Mouse (Mus musculus) forebrain, embryonic 12.5 days (tissue): ENCODE measurements around the gene Carmil3. TPM values are rescaled to one million over a fixed set of nuclear protein-coding genes. Genes with fewer than 3 reads are reported as not detected.
A peak's percentile ranks its signal among the peaks of the same experiment; 100 is the strongest.

Source experiments
- ATAC-seq: fragments of 200-750 bp; cut with Nextera tagmentation; 2 replicates; pipeline ENCODE4 v1.8.0; 2017; ENCODE audit warnings: moderate TSS enrichment; ENCODE audit not compliant: low FRiP score
- H3K27ac ChIP-seq: fragments of 300-500 bp; sonication (generic); 2 replicates; pipeline ENCODE4 v1.5.1; 2016; ENCODE audit warnings: mild to moderate bottlenecking
- H3K27me3 ChIP-seq: fragments of 300-500 bp; sonication (generic); 2 replicates; pipeline ENCODE4 v1.6.1; 2016; ENCODE audit warnings: mild to moderate bottlenecking
- H3K36me3 ChIP-seq: fragments of 300-500 bp; sonication (generic); replicated peaks from 2 replicates; pipeline ENCODE4 v1.6.1; 2016; ENCODE audit warnings: mild to moderate bottlenecking
- H3K4me1 ChIP-seq: fragments of 300-500 bp; sonication (generic); 2 replicates; pipeline ENCODE4 v1.6.1; 2016
- H3K4me2 ChIP-seq: fragments of 300-500 bp; sonication (generic); 2 replicates; pipeline ENCODE4 v1.6.1; 2016; ENCODE audit warnings: mild to moderate bottlenecking, moderate library complexity
- H3K4me3 ChIP-seq: fragments of 300-500 bp; sonication (generic); replicated peaks from 2 replicates; pipeline ENCODE4 v1.5.1; 2016; ENCODE audit warnings: mild to moderate bottlenecking
- H3K9ac ChIP-seq: fragments of 300-500 bp; sonication (generic); 2 replicates; pipeline ENCODE4 v1.6.1; 2016; ENCODE audit warnings: mild to moderate bottlenecking
- H3K9me3 ChIP-seq: fragments of 300-500 bp; sonication (generic); 2 replicates; pipeline ENCODE4 v1.6.1; 2016
- WGBS: fragments of 180-500 bp; shearing (Covaris S2); methylation state at CpG from one replicate; pipeline ENCODE4 v1.1.7; 2016; 5-methylcytosine and 5-hydroxymethylcytosine counted together
- polyA plus RNA-seq: library from polyadenylated mRNA; unstranded; fragments of >200 nt; fragmentation: Nextera tagmentation; extraction: Ambion mirVana; gene quantifications from 2 replicates; pipeline ENCODE4 v1.2.1, GENCODE M21; 2016

Gene Carmil3
- polyA plus RNA-seq, 1 experiment from 2014 or later, result 17.8 TPM

DNA sequence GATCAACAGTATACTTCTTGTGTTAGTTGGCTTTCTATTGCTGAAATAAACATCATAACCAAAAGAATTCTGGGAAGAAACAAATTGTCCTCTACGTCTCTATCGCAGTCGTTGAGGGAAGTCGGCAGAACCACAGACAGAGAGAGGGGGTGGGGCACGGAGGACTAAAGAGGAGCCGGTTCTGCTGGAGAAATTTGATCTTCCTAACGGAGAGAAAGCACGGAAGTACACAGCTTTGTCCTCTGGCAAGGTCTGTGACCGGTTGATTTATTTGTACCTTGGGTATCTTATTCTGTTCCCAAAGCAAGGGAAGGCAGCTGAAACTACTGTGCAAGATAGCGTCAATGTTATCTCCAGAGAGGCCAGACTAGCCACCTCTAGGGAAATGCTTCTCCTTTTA is 19.6 kb upstream of the Carmil3 start:
- no peak for ATAC-seq
- Histone ChIP-seq H3K9me3 (no peaks in the 10 kb centered on the region), H3K4me3 (no peak overlapping the region), H3K36me3 (no peaks in the 10 kb centered on the region), H3K4me2 (no peak overlapping the region), H3K27me3 (0 out of 2 replicates have a peak, but pooled peaks cover 11% of the 10 kb centered on the region), H3K9ac (no peak overlapping the region; the same call in 1 of the 2 replicates), H3K4me1 (0 out of 2 replicates have a peak, but pooled peaks cover 2% of the 10 kb centered on the region), H3K27ac (no peak overlapping the region)
- WGBS, result 19% methylated on average over 10 of the region's 10 CpGs

DNA sequence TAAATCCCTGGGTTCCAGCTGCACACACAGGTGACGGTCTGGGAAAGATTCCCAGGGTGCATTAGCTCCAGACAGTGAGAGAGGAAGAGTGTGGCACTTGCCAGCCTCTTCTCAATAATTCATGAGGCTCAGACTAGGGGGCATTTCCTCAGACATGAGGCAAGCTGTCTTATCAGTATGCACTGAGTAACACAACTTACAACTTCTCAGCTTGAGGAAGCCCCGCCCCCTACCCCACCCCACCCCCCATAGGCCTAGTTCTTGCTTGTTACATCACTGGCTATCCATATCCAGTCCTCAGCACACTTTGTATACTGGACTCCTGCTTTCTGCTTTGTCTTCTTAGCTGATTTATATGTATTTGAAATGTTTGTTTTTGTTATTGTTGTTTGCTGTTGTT is 14.8 kb upstream of the Carmil3 start:
- Histone ChIP-seq H3K27ac (no peak overlapping the region), H3K27me3 (no peaks in the 10 kb centered on the region), H3K4me2 (no peak overlapping the region), H3K4me1 (peaks cover 9% of the 10 kb centered on the region; the same call in 1 of the 2 replicates), H3K9ac (no peak overlapping the region), H3K9me3 (no peaks in the 10 kb centered on the region), H3K36me3 (no peaks in the 10 kb centered on the region), H3K4me3 (no peak overlapping the region)
- WGBS, result 67% methylated on average over 2 of the region's 2 CpGs
- ATAC-seq, result no peak

DNA sequence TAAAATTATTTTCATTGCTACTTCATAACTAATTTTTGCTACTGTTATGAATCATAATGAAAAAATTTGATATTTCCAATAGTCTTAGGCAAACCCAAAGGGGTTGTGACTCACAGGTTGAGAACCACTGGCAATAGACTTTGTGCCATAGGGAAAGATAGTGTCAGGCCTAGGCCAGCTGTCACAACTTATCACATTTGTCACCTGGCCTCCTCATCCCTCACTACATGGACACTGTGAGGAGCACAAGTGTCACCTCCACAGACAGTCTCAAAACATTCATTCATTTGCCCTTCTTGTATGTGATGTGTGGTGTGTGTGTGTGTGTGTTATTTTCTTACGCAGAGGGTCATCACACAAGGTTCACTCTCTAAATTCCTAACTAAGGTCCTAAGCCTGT is 13.0 kb upstream of the Carmil3 start:
- 100% methylated on average over 1 of the region's 1 CpGs for WGBS
- Histone ChIP-seq H3K9me3 (no peaks in the 10 kb centered on the region), H3K36me3 (0 out of 2 replicates have a peak, but pooled peaks cover 4% of the 10 kb centered on the region)

DNA sequence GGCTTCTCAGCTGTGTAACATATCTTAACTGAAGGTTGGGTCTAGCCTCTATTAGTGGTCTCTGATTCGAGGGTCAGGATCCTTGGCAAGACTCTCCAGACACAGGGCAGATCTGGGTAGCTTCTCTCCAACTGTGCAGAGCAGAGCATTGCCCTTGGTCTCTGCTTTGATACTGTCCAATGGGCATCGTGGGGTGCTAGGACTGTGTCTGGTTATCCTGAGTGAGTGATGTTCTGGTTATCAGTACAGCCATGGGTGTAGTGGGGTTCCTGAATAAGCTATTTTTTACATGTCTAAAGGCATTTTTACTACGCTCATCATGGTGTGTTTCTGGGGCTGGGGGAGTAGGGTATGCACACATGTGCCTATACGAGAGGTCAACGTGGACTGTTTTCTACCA is 12.6 kb upstream of the Carmil3 start:
- H3K27ac ChIP-seq, result no peak overlapping the region

More for the DNA sequence above, 13.0 kb upstream of the Carmil3 start:
- peaks cover 6% of the 10 kb centered on the region; the same call in 1 of the 2 replicates for H3K4me1 ChIP-seq
- no peak overlapping the region for H3K27ac ChIP-seq
- no peak for ATAC-seq
- no peaks in the 10 kb centered on the region for H3K27me3 ChIP-seq
- H3K4me3 ChIP-seq, result no peak overlapping the region
- H3K9ac ChIP-seq, result no peak overlapping the region
- H3K4me2 ChIP-seq, result no peak overlapping the region

DNA sequence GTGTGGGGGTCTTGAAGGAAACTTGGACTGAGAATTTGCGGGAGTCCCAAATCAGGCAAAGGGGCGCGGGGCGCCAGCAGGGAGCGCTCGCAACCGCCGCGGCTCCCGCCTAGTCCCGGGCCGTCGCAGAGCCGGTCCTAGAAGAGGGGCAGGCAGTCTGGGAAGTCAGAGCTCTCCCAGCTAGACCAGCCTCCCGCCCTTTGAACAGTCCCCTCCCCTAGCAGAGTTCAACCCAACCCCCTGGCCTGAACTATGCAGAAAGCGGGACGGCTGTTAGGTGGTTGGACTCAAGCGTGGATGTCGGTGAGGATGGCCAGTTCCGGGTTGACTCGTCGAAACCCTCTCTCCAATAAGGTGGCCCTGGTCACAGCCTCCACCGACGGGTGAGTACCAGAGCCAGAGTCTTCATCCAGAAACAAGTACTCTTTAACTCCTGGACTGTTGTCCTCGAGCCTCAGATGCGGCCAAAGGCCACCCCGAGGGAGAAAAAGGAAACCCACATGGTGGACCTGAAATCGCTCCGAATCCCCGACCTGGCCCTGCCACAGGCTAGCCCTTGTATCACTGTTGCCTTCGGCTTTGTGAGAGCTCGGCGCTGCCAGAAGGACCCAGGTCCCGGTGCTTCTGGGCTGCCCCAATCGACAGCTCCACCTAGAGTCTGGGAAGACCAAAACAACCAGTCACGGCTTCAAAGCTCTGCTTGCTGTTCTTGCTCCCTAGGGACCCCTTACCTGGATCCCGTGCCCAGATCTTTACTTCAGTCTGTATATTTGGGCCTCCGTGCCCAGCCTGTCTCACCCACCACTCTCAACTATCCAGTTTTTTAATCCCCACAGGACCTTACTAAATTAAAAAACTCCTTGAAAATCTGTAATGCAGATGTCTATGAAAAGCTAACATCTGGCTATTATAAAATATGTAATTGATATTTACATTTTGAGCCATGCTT is 11.5 kb upstream of the Carmil3 start, which contains the start of gene Dhrs4:
Gene Dhrs4 (plus strand): TSS at position 108 of the 949 bp plus-strand sequence.
- Histone ChIP-seq H3K4me2 (peak within 1 kb of the TSS; percentile 67), H3K27me3 (no peaks in the 10 kb centered on the region), H3K4me3 (peak within 1 kb of the TSS; percentile 56), H3K36me3 (0 out of 2 replicates have a peak, but pooled peaks cover 4% of the 10 kb centered on the region), H3K9ac (peak within 1 kb of the TSS; percentile 69), H3K9me3 (no peaks in the 10 kb centered on the region), H3K27ac (peak within 1 kb of the TSS; percentile 73), H3K4me1 (peaks cover 6% of the 10 kb centered on the region; the same call in 1 of the 2 replicates)
- ATAC-seq, result peak; percentile 96
- WGBS, result 2% methylated on average over 38 of the region's 38 CpGs

More for the DNA sequence above, 12.6 kb upstream of the Carmil3 start:
- ATAC-seq, result no peak
- 90% methylated on average over 5 of the region's 5 CpGs for WGBS
- 0 out of 2 replicates have a peak, but pooled peaks cover 4% of the 10 kb centered on the region for H3K36me3 ChIP-seq
- no peaks in the 10 kb centered on the region for H3K27me3 ChIP-seq
- H3K4me1 ChIP-seq, result peaks cover 6% of the 10 kb centered on the region; the same call in 1 of the 2 replicates
- H3K9ac ChIP-seq, result no peak overlapping the region
- no peaks in the 10 kb centered on the region for H3K9me3 ChIP-seq
- H3K4me3 ChIP-seq, result no peak overlapping the region
- peak overlapping the region; percentile 67; the same call in 1 of the 2 replicates for H3K4me2 ChIP-seq

DNA sequence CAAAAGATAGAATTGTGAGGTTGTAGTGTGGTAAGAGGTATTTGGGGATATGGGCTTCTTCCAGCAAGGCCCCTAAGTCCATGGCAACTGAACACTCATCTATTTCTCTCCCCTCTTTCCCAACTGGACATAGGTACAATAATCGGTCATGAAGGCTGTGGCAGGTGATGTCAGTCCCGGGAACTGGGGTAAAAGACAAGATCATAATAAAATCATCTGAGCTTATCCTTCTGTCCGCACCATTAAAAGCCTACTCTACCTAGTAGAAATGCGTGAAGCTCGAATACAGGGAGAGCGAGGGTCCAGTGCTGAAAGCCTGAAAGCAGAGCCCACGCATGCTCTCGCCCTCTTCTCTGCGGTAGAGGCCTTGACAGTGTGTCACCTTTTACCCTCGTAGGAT is 10.8 kb upstream of the Carmil3 start:
- 0 out of 2 replicates have a peak, but pooled peaks cover 4% of the 10 kb centered on the region for H3K36me3 ChIP-seq
- H3K9me3 ChIP-seq, result no peaks in the 10 kb centered on the region
- ATAC-seq, result no peak
- no peak overlapping the region for H3K4me3 ChIP-seq
- peaks cover 6% of the 10 kb centered on the region; the same call in 1 of the 2 replicates for H3K4me1 ChIP-seq
- no peak overlapping the region for H3K27ac ChIP-seq
- H3K27me3 ChIP-seq, result no peaks in the 10 kb centered on the region
- 93% methylated on average over 10 of the region's 10 CpGs for WGBS
- H3K9ac ChIP-seq, result peak overlapping the region; percentile 17; the same call in 1 of the 2 replicates
- peak overlapping the region; percentile 67; the same call in 1 of the 2 replicates for H3K4me2 ChIP-seq

DNA sequence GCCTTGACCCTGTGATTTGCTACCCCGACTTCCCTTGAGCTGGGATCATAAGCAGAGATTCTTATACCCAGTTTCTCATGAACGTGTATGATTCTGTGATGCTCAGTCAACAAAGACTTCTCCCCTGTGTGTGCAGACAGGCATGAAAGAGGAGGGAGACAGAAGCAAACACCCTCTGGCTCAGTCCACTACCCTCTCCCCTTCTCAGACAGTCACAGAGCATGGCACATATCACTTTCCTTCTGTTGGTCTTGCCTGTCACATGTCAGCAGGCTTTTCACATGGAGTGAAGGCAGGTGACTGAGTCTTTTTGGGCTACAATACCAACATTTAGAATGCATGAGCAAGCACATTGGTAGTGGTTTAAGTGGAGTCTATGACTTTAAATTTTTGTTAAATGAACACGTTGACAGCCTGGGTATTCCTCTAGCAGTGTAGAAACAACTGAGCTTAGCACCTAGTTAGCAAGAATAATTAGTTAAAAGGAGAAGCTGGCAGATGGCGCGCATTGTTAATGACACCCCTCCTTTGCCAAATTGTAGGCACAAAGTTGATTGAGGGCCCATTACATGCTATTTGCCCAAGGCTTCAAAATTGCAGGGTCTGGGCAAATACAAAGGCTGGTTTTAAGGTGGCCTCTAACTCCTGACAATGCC is 5.9 kb upstream of the Carmil3 start:
- Histone ChIP-seq H3K4me1 (peaks cover 1% of the 10 kb centered on the region; the same call in 1 of the 2 replicates), H3K4me3 (no peak overlapping the region), H3K27me3 (no peaks in the 10 kb centered on the region), H3K36me3 (peaks cover 16% of the 10 kb centered on the region), H3K4me2 (no peak overlapping the region), H3K9me3 (no peaks in the 10 kb centered on the region), H3K9ac (no peak overlapping the region), H3K27ac (peak overlapping the region; percentile 74)
- peak; percentile 58; the same call in 1 of the 2 replicates for ATAC-seq
- WGBS, result 52% methylated on average over 5 of the region's 5 CpGs

DNA sequence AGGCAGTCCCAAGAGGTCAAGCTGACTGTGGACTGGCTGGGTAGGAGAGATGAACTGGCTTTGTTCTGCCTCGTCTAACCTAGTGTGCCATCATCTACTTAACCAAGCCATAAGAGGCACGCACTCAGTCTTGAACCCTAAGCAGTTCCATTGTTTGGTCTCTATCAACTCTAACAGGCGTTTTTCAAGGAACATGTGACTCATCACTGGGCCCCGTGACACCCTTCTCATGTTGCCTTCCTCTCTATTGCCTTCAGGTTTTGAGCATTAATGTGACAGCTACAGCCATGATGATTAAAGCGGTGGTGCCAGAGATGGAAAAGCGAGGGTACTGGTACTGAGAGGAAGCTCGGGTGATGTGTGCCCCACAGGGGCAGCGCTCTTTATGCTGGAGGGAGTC is 3.6 kb upstream of the Carmil3 start:
- Histone ChIP-seq H3K4me3 (no peak overlapping the region), H3K9me3 (no peaks in the 10 kb centered on the region), H3K9ac (no peak overlapping the region), H3K36me3 (peaks cover 12% of the 10 kb centered on the region), H3K4me2 (no peak overlapping the region), H3K27ac (no peak overlapping the region), H3K4me1 (peaks cover 10% of the 10 kb centered on the region), H3K27me3 (no peaks in the 10 kb centered on the region)
- 91% methylated on average over 8 of the region's 8 CpGs for WGBS
- no peak for ATAC-seq

DNA sequence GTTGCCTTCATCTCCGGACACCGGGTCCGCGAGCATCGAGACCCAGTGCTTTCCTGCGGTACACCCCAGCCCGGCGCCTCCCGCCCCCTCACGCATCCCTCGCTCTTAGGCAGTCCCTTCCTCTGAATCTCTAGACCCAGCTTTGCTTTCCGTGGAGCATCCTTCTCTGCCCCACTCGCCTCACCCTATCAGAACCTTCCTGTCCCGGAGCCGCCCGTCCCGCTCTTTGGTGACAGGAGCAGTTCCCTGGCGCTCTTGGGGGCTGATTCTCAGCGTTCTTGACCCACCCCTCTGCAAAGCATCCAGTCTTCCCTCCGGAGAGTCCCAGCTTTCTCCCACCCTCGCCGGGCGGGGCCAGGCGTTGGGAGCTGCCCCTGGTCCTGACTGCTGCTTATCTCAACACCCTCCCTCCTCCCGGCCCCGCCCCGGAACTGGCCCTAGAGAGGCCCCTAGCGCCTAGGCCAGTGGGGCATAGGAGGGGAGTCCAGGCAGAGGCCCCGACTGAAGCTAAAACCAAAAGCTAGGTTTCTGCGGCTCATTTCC is 911 bp downstream of the Carmil3 start:
- under 1% methylated on average over 30 of the region's 30 CpGs for WGBS
- H3K9ac ChIP-seq, result peak overlapping the region; percentile 94
- H3K9me3 ChIP-seq, result no peaks in the 10 kb centered on the region
- peaks cover 21% of the 10 kb centered on the region for H3K4me1 ChIP-seq
- ATAC-seq, result peak; percentile 80
- peak overlapping the region; percentile 88 for H3K4me3 ChIP-seq
- peak overlapping the region; percentile 79 for H3K4me2 ChIP-seq
- H3K36me3 ChIP-seq, result peaks cover 39% of the 10 kb centered on the region
- H3K27ac ChIP-seq, result peak overlapping the region; percentile 92
- no peaks in the 10 kb centered on the region for H3K27me3 ChIP-seq

DNA sequence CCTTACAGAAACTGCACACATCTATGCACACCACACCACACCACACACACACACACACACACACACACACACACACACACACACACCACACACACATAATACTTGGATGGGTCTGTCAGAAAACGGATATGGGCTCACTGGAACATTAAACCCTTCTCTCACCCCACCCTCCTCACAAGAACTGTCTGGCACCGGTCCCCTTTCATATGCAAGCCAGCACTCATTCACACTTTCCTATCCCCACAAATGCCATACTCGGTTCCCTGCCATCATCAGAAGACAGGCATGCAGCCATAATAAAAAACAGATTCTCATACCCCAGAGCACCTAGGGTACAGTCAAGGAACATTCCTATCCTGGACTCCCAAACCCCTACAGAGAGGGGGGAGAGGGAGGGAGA is 1.7 kb downstream of the Carmil3 start:
- H3K4me1 ChIP-seq, result peaks cover 21% of the 10 kb centered on the region
- WGBS, result 41% methylated on average over 3 of the region's 3 CpGs
- H3K27me3 ChIP-seq, result no peaks in the 10 kb centered on the region
- H3K36me3 ChIP-seq, result peaks cover 39% of the 10 kb centered on the region
- 0 out of 2 replicates have a peak overlapping the region, but pooled peaks have one; percentile 94 for H3K9ac ChIP-seq
- H3K9me3 ChIP-seq, result no peaks in the 10 kb centered on the region
- peak overlapping the region; percentile 88 for H3K4me3 ChIP-seq
- peak overlapping the region; percentile 79 for H3K4me2 ChIP-seq
- peak overlapping the region; percentile 92; the same call in 1 of the 2 replicates for H3K27ac ChIP-seq
- no peak for ATAC-seq

DNA sequence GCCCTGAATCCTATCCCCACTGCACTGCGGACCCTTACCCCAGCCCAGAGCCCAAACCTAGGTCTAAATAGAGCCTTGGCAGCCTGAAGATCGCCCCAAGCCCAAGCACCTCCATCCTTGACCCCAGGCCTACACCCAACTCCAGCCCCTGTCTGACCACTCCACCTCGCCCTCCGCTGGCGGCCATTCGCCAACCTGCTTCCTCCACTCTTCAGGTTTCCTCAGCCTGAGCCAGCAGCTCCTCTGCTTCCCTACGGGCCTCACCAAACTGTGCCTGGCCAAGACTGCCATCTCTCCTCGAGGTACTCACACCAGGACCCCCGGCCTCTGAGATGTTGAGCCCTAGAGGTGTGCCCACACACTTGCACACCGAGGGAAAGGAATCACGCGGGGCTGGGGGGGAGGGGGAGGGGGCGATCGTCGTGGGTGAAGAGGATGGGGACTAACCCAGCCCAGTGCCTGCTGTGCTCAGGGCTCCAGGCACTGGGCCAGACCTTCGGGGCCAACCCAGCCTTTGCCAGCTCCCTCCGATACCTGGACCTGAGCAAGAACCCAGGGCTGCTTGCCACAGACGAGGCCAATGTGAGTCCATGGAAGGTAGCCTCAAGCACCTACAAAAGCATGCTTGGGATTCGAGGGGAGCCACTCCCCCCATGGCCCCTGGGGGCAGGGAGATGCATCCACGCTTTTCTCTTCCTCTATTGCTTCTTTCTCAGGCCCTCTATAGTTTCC is 5.2 kb downstream of the Carmil3 start:
- no peak overlapping the region for H3K27ac ChIP-seq
- H3K4me3 ChIP-seq, result no peak overlapping the region
- H3K4me2 ChIP-seq, result no peak overlapping the region
- H3K36me3 ChIP-seq, result peaks cover 55% of the 10 kb centered on the region
- H3K27me3 ChIP-seq, result no peaks in the 10 kb centered on the region
- no peak overlapping the region for H3K9ac ChIP-seq
- H3K9me3 ChIP-seq, result no peaks in the 10 kb centered on the region
- WGBS, result 74% methylated on average over 20 of the region's 20 CpGs
- H3K4me1 ChIP-seq, result peaks cover 17% of the 10 kb centered on the region
- no peak for ATAC-seq
